Mouse (Mus musculus) CH12.LX (cell line): Measurements from ENCODE around the gene Trpm7. TPM values are rescaled to one million over a fixed set of nuclear protein-coding genes. Genes with fewer than 3 reads are reported as not detected.
"Not testable (repeated sequence)": the region's sequence is repeated elsewhere in the genome, so short reads cannot be mapped to it uniquely, and the experiment has no call there.

ENCODE experiments used
- DNase-seq: peaks from one replicate; pipeline ENCODE4 v3.0.0-alpha.2; 2013; ENCODE audit errors: extremely low read depth
- H3K27ac ChIP-seq: 2 replicates; pipeline ENCODE4 v1.5.1; 2012; ENCODE audit warnings: low read depth, mild to moderate bottlenecking, control low read depth, moderate library complexity; ENCODE audit not compliant: insufficient read depth
- H3K27me3 ChIP-seq: replicated peaks from 2 replicates; pipeline ENCODE3; 2012; ENCODE audit warnings: inconsistent platforms
- H3K36me3 ChIP-seq, 2 experiments: replicated peaks in 1 of 2; 2 replicates each; pipeline versions ENCODE3 to v1.6.1; 2012; ENCODE audit warnings: inconsistent platforms in 1 of 2, low read length in 1 of 2, mild to moderate bottlenecking in 1 of 2, mixed read lengths in 1 of 2, moderate library complexity in 1 of 2; ENCODE audit not compliant: control insufficient read depth in 1 of 2, insufficient read depth in 1 of 2
- H3K4me1 ChIP-seq, 2 experiments: 2 replicates each; pipeline ENCODE4 v1.6.1; 2012; ENCODE audit warnings: inconsistent platforms in 1 of 2, moderate library complexity in 1 of 2; ENCODE audit not compliant: insufficient read depth in 2 of 2, control insufficient read depth in 1 of 2
- H3K4me2 ChIP-seq: 2 replicates; pipeline ENCODE4 v1.6.1; 2012; ENCODE audit warnings: low read depth, mild to moderate bottlenecking, control low read depth; ENCODE audit not compliant: poor library complexity, insufficient read depth, severe bottlenecking
- H3K4me3 ChIP-seq, 3 experiments: fragments of 150-350 bp in 1 of 3; sonication (generic) in 1 of 3; replicated peaks in 1 of 3; 2 replicates each; pipeline versions ENCODE3 to v1.5.1; 2011 to 2012; ENCODE audit warnings: low read depth in 2 of 3, low read length in 2 of 3, mild to moderate bottlenecking in 2 of 3, moderate library complexity in 2 of 3, control low read depth in 1 of 3, improper control_type of control experiment in 1 of 3, inconsistent platforms in 1 of 3, mixed read lengths in 1 of 3; ENCODE audit not compliant: poor library complexity in 1 of 3
- H3K79me2 ChIP-seq: replicated peaks from 2 replicates; pipeline ENCODE4 v1.6.1; 2012; ENCODE audit warnings: mild to moderate bottlenecking, moderate library complexity; ENCODE audit not compliant: control insufficient read depth, poor library complexity, insufficient read depth, severe bottlenecking; ENCODE audit errors: extremely low read depth
- H3K9ac ChIP-seq: 2 replicates; pipeline ENCODE4 v1.6.1; 2012; ENCODE audit warnings: low read depth, mild to moderate bottlenecking, control low read depth, moderate library complexity; ENCODE audit not compliant: insufficient read depth
- H3K9me3 ChIP-seq: replicated peaks from 2 replicates; pipeline ENCODE3; 2012; ENCODE audit warnings: low read length, inconsistent platforms, mixed read lengths
- CHD1 ChIP-seq: IDR thresholded peaks from 2 replicates; pipeline ENCODE4 v1.6.1; 2012; ENCODE audit warnings: low read depth, low read length, improper control_type of control experiment, inconsistent platforms
- CHD2 ChIP-seq: IDR thresholded peaks from 2 replicates; pipeline ENCODE4 v1.6.1; 2011; ENCODE audit warnings: low read length, improper control_type of control experiment
- CTCF ChIP-seq, 2 experiments: IDR thresholded peaks in 1 of 2; conservative IDR thresholded peaks in 1 of 2; 2 replicates each; pipeline ENCODE4 v1.5.1; 2011 to 2012; ENCODE audit warnings: low read depth in 2 of 2, low read length in 2 of 2, improper control_type of control experiment in 1 of 2, inconsistent platforms in 1 of 2, mild to moderate bottlenecking in 1 of 2, moderate library complexity in 1 of 2
- E2F4 ChIP-seq: IDR thresholded peaks from 2 replicates; pipeline ENCODE4 v1.6.1; 2011; ENCODE audit warnings: low read depth, low read length, improper control_type of control experiment; ENCODE audit not compliant: insufficient replicate concordance
- ELF1 ChIP-seq: IDR thresholded peaks from 2 replicates; pipeline ENCODE4 v1.6.1; 2014; ENCODE audit warnings: low read depth, mild to moderate bottlenecking, inconsistent platforms, low read length, improper control_type of control experiment
- EP300 ChIP-seq: IDR thresholded peaks from 2 replicates; pipeline ENCODE4 v1.6.1; 2011; ENCODE audit warnings: low read length, improper control_type of control experiment
- ETS1 ChIP-seq: conservative IDR thresholded peaks from 2 replicates; pipeline ENCODE4 v1.6.1; 2012; ENCODE audit warnings: low read depth, mild to moderate bottlenecking, inconsistent platforms, low read length, improper control_type of control experiment, moderate library complexity
- GABPA ChIP-seq: IDR thresholded peaks from 2 replicates; pipeline ENCODE4 v1.6.1; 2012; ENCODE audit warnings: low read depth, low read length, improper control_type of control experiment, inconsistent platforms; ENCODE audit not compliant: insufficient replicate concordance
- JUN ChIP-seq: IDR thresholded peaks from 2 replicates; pipeline ENCODE4 v1.6.1; 2011; ENCODE audit warnings: low read depth, mild to moderate bottlenecking, low read length, improper control_type of control experiment, moderate library complexity; ENCODE audit not compliant: insufficient read depth
- KAT2A ChIP-seq: IDR thresholded peaks from 2 replicates; pipeline ENCODE4 v1.6.1; 2012; ENCODE audit warnings: low read length, improper control_type of control experiment, inconsistent platforms; ENCODE audit not compliant: insufficient replicate concordance
- MAFK ChIP-seq: IDR thresholded peaks from 2 replicates; pipeline ENCODE4 v1.6.1; 2011; ENCODE audit warnings: low read length, improper control_type of control experiment; ENCODE audit not compliant: insufficient replicate concordance
- MAZ ChIP-seq: IDR thresholded peaks from 2 replicates; pipeline ENCODE4 v1.6.1; 2012; ENCODE audit warnings: low read depth, mild to moderate bottlenecking, inconsistent platforms, low read length, improper control_type of control experiment, moderate library complexity
- MEF2A ChIP-seq: IDR thresholded peaks from 2 replicates; pipeline ENCODE4 v1.6.1; 2014; ENCODE audit warnings: low read depth, mild to moderate bottlenecking, inconsistent platforms, low read length, improper control_type of control experiment, borderline replicate concordance
- MYC ChIP-seq: IDR thresholded peaks from 2 replicates; pipeline ENCODE4 v1.6.1; 2011; ENCODE audit warnings: low read depth, mild to moderate bottlenecking, improper control_type of control experiment, low read length
- NELFE ChIP-seq: IDR thresholded peaks from 2 replicates; pipeline ENCODE4 v1.6.1; 2011; ENCODE audit warnings: low read depth, low read length, improper control_type of control experiment
- POLR2AphosphoS2 ChIP-seq: IDR thresholded peaks from 2 replicates; pipeline ENCODE4 v1.6.1; 2011; ENCODE audit warnings: low read depth, low read length, improper control_type of control experiment
- RAD21 ChIP-seq: IDR thresholded peaks from 2 replicates; pipeline ENCODE4 v1.6.1; 2011; ENCODE audit warnings: low read depth, mild to moderate bottlenecking, low read length, improper control_type of control experiment, moderate library complexity
- RCOR1 ChIP-seq: conservative IDR thresholded peaks from 2 replicates; pipeline ENCODE4 v1.6.1; 2012; ENCODE audit warnings: low read depth, mild to moderate bottlenecking, inconsistent platforms, low read length, improper control_type of control experiment
- SIN3A ChIP-seq: IDR thresholded peaks from 2 replicates; pipeline ENCODE4 v1.6.1; 2012; ENCODE audit warnings: low read length, improper control_type of control experiment, inconsistent platforms
- SMC3 ChIP-seq: IDR thresholded peaks from 2 replicates; pipeline ENCODE4 v1.6.1; 2011; ENCODE audit warnings: low read depth, low read length, improper control_type of control experiment
- TCF12 ChIP-seq: IDR thresholded peaks from 2 replicates; pipeline ENCODE4 v1.6.1; 2014; ENCODE audit warnings: low read depth, mild to moderate bottlenecking, inconsistent platforms, low read length, improper control_type of control experiment
- USF1 ChIP-seq: IDR thresholded peaks from 2 replicates; pipeline ENCODE4 v1.6.1; 2014; ENCODE audit warnings: low read depth, mild to moderate bottlenecking, inconsistent platforms, low read length, improper control_type of control experiment
- ZC3H11A ChIP-seq: IDR thresholded peaks from 2 replicates; pipeline ENCODE4 v1.6.1; 2012; ENCODE audit warnings: low read depth, mild to moderate bottlenecking, inconsistent platforms, low read length, improper control_type of control experiment
- ZKSCAN1 ChIP-seq: IDR thresholded peaks from 2 replicates; pipeline ENCODE4 v1.6.1; 2012; ENCODE audit warnings: low read depth, inconsistent platforms, low read length, improper control_type of control experiment, borderline replicate concordance
- ZMIZ1 ChIP-seq: IDR thresholded peaks from 2 replicates; pipeline ENCODE4 v1.6.1; 2012; ENCODE audit warnings: low read depth, mild to moderate bottlenecking, inconsistent platforms, low read length, improper control_type of control experiment
- dilution Hi-C: fragments of 300-500 bp; cut with MboI; formaldehyde crosslinking; loops from 2 replicates; pipeline ENCODE4 v1.14.3; 2020; ENCODE audit warnings: low sequenced_read_pairs; ENCODE audit not compliant: extremely low pct_unique_long_range_greater_than_20kb, extremely low pct_ligation_motif_present
- in situ Hi-C: fragments of 300-500 bp; cut with MboI; formaldehyde crosslinking; loops from 3 replicates; pipeline ENCODE4 v1.14.3; 2019; ENCODE audit warnings: low sequenced_read_pairs, low pct_ligation_motif_present, low pct_unique_long_range_greater_than_20kb, mixed read lengths
- polyA plus RNA-seq: library from polyadenylated mRNA; unstranded; fragments of >175 nt; gene quantifications from 2 replicates; pipeline ENCODE4 v1.2.1, GENCODE M21; 2012; ENCODE audit warnings: low read depth; ENCODE audit not compliant: insufficient read length
- total RNA-seq, 2 experiments: library from RNA; depleted of rRNA; stranded (reverse); fragments of 300-350 nt in 1 of 2; fragments of >200 nt in 1 of 2; gene quantifications; 2 replicates each; pipeline ENCODE4 v1.2.3; 2012 to 2014

Gene Trpm7
- total and polyA plus RNA-seq, 3 experiments: 14.1 to 30.1 (median 23.7) TPM

- H3K4me1 ChIP-seq: no peaks in the 10 kb centered on the region
- no peaks in the 10 kb centered on the region for H3K27me3 ChIP-seq
- in situ Hi-C loops (no loop called here), dilution Hi-C loops (no loop called here)
- no peak for TF ChIP-seq POLR2AphosphoS2
- TF ChIP-seq MYC: no peak
- TF ChIP-seq MEF2A: no peak
- TF ChIP-seq EP300: no peak
- no peak for TF ChIP-seq RCOR1
- no peak for TF ChIP-seq ETS1
- TF ChIP-seq SIN3A: no peak
- no peak for TF ChIP-seq NELFE
- TF ChIP-seq ELF1: no peak
- TF ChIP-seq E2F4: no peak
- TF ChIP-seq RAD21: no peak
- TF ChIP-seq MAZ: no peak
- TF ChIP-seq CHD1: no peak
- no peaks in the 10 kb centered on the region for H3K9me3 ChIP-seq
- no peak overlapping the region for H3K27ac ChIP-seq
- H3K79me2 ChIP-seq: no peaks in the 10 kb centered on the region
- H3K9ac ChIP-seq: no peak overlapping the region
- H3K4me3 ChIP-seq: no peak overlapping the region
- no peak overlapping the region for H3K4me2 ChIP-seq
- peaks cover 0 to 10% of the 10 kb centered on the region in 2 experiments for H3K36me3 ChIP-seq
- DNase-seq: no peak
Observed at GRCm38 (mm10) chr2:126887141-126887540, 11.1 kb upstream of the Trpm7 start.

- Histone ChIP-seq H3K36me3 (peaks cover 0 to 4% of the 10 kb centered on the region in 2 experiments), H3K4me2 (no peak overlapping the region), H3K27ac (no peak overlapping the region), H3K4me3 (no peak overlapping the region), H3K27me3 (no peaks in the 10 kb centered on the region), H3K4me1 (no peaks in the 10 kb centered on the region), H3K9me3 (no peaks in the 10 kb centered on the region), H3K9ac (no peak overlapping the region), H3K79me2 (no peaks in the 10 kb centered on the region)
- in situ Hi-C loops: no loop called here
- no peak for DNase-seq
- TF ChIP-seq USF1 (no peak), ZMIZ1 (no peak), TCF12 (no peak), JUN (no peak), SMC3 (no peak), CHD2 (no peak), MAFK (no peak), CTCF (conservative IDR thresholded peaks at IDR 0.05 in 1 of 2, IDR thresholded peaks at IDR 0.05 in 1 of 2; ENCODE audit: low read depth in 2 of 2, low read length in 2 of 2) (no peak), ZKSCAN1 (no peak), KAT2A (no peak), ZC3H11A (no peak), GABPA (no peak), MYC (no peak)
- dilution Hi-C loops: no loop called here
Observed at GRCm38 (mm10) chr2:126885871-126886270, 9.8 kb upstream of the Trpm7 start.

- H3K27ac ChIP-seq, H3K4me3 ChIP-seq, H3K79me2 ChIP-seq, H3K4me2 ChIP-seq, H3K36me3 ChIP-seq, DNase-seq, H3K9ac ChIP-seq, H3K4me1 ChIP-seq, in situ Hi-C loops, H3K27me3 ChIP-seq, H3K9me3 ChIP-seq, dilution Hi-C loops: not testable (repeated sequence)
Observed at GRCm38 (mm10) chr2:126882711-126883110, 6.7 kb upstream of the Trpm7 start.
